Mouse (Mus musculus): ENCODE results near the gene Nsun5. TPM values are rescaled to one million over a fixed set of nuclear protein-coding genes. Genes with fewer than 3 reads are reported as not detected.

Nsun5 gene
- polyA plus RNA-seq, 1 experiment = 33.6 TPM

DNA sequence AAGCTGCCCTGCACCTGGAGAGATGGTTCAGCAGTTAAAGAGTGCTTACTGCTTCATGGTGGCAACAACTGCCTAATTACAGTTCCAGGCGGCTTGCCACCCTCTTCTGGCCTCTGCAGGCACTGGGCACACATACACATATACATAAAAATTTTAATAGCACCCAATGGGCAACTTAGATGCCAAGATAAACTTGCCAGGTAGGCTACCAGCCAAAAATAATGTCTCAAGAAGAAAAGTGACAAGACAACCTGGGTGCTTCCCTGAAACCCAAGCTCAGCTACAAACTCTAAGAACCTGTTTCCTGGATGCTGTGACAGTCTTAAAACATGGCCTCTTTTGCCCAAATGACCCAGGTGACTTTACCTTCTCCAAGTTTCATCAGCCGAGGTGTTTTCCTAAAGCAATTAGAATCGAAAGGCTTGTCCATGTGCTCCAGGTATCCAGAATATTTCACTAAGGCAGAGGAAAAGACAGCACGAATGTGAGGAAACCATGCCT, 22.2 kb upstream of the Nsun5 start:
- no peaks in the 10 kb centered on the region for H3K4me1 ChIP-seq (ENCODE audit: control insufficient read depth, insufficient read depth, low read length)
- H3K4me3 ChIP-seq (ENCODE audit: insufficient read depth, low read length) = no peak overlapping the region
- no peak for TF ChIP-seq CTCF (IDR thresholded peaks at IDR 0.05; ENCODE audit: extremely low read depth, insufficient read depth, low read length)
- TF ChIP-seq POLR2A (IDR thresholded peaks at IDR 0.05; ENCODE audit: extremely low read depth, insufficient read depth, low read length) = no peak
- no peak overlapping the region for H3K27ac ChIP-seq (ENCODE audit: insufficient read depth, low read length)

DNA sequence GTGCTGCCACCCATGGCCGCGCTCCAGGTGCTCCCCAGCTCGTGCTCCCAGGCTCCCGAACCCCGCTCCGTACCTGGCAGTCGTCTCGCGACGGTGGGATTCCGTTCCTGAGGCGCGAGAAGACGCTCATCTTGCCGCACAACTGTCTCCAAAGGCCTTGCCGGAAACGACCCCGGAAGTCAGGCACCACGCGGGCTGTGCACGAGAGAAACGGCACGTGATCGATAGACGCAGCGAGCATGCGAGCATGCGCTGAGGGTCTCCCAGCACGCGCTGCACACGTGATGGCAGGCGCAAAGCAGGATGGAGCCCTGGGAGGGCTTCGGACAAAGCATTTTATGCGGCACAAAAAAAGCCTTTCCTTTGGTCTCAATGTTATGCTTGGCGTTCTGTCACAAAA, 19.9 kb upstream of the Nsun5 start, which contains the start of gene Fkbp6:
Gene Fkbp6 (minus strand): TSS at position 183 of the 400 bp plus-strand sequence.
- TF ChIP-seq POLR2A (IDR thresholded peaks at IDR 0.05; ENCODE audit: extremely low read depth, insufficient read depth, low read length) (no peak), CTCF (IDR thresholded peaks at IDR 0.05; ENCODE audit: extremely low read depth, insufficient read depth, low read length) (no peak)
- Histone ChIP-seq H3K4me3 (ENCODE audit: insufficient read depth, low read length) (no peak within 1 kb of the TSS), H3K27ac (ENCODE audit: insufficient read depth, low read length) (no peak within 1 kb of the TSS), H3K4me1 (ENCODE audit: control insufficient read depth, insufficient read depth, low read length) (no peaks in the 10 kb centered on the region)

DNA sequence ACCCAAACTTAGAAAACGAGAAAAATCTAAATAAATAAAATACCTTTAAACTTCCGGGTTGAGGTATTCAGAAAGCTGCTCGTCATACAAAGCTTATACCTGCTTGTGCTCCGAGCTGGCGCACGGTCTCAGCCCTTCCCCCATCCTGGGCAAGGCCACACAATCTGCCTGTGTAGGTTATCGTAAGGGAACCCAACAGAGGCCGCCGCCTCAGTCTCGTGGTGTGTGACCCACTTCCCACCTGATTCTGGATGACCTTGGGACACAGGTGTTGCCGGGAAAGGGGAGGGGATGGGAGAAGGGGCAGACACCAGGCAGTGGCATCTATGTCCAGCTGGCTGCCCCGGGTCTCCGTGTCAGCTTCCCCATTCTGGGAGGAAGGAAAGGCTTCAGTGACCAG, 18.1 kb upstream of the Nsun5 start:
- H3K4me1 ChIP-seq (ENCODE audit: control insufficient read depth, insufficient read depth, low read length) = no peaks in the 10 kb centered on the region
- H3K27ac ChIP-seq (ENCODE audit: insufficient read depth, low read length) = no peak overlapping the region
- H3K4me3 ChIP-seq (ENCODE audit: insufficient read depth, low read length) = no peak overlapping the region
- TF ChIP-seq CTCF (IDR thresholded peaks at IDR 0.05; ENCODE audit: extremely low read depth, insufficient read depth, low read length) = no peak
- TF ChIP-seq POLR2A (IDR thresholded peaks at IDR 0.05; ENCODE audit: extremely low read depth, insufficient read depth, low read length) = no peak

DNA sequence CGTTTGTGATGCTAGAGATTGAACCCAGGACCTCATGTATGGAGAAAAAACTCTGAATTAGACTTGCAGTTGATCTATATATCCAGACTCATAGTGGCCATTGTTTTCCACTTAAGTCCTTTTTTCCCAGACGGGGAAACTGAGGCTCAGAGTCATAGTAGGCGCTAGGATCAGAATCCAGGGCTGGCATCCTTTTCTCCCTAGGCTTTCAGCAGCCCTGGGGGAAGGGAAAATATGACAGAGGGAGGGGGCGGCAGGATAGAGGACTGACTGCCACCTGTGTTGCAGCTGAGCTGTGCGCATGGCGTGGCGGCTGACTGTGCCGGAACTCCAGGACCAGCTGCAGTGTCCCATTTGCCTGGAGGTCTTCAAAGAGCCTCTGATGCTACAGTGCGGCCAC, 16.8 kb upstream of the Nsun5 start, which contains the start of gene Trim50:
Gene Trim50 (plus strand): TSS at position 301 of the 400 bp plus-strand sequence.
- Histone ChIP-seq H3K27ac (ENCODE audit: insufficient read depth, low read length) (no peak within 1 kb of the TSS), H3K4me3 (ENCODE audit: insufficient read depth, low read length) (no peak within 1 kb of the TSS), H3K4me1 (ENCODE audit: control insufficient read depth, insufficient read depth, low read length) (no peaks in the 10 kb centered on the region)
- no peak for TF ChIP-seq POLR2A (IDR thresholded peaks at IDR 0.05; ENCODE audit: extremely low read depth, insufficient read depth, low read length)
- no peak for TF ChIP-seq CTCF (IDR thresholded peaks at IDR 0.05; ENCODE audit: extremely low read depth, insufficient read depth, low read length)

DNA sequence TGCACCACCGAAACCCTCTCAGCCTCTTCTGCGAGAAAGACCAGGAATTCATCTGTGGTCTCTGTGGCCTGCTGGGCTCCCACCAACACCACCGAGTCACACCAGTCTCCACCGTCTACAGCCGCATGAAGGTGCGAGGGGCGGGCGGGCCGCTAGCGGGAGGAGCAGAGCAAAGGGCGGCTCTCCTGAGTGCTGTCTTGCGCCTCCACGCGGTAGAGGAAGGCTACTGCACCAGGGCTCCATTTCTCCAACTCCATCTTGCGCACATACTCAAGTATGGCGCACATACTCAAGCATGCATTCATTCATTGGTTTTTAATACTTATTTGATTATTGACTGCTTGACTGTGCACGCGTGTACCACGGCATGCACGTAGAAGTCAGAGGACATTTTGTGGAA, 16.2 kb upstream of the Nsun5 start:
- no peak for TF ChIP-seq POLR2A (IDR thresholded peaks at IDR 0.05; ENCODE audit: extremely low read depth, insufficient read depth, low read length)
- Histone ChIP-seq H3K4me3 (ENCODE audit: insufficient read depth, low read length) (no peak overlapping the region), H3K4me1 (ENCODE audit: control insufficient read depth, insufficient read depth, low read length) (no peaks in the 10 kb centered on the region)

DNA sequence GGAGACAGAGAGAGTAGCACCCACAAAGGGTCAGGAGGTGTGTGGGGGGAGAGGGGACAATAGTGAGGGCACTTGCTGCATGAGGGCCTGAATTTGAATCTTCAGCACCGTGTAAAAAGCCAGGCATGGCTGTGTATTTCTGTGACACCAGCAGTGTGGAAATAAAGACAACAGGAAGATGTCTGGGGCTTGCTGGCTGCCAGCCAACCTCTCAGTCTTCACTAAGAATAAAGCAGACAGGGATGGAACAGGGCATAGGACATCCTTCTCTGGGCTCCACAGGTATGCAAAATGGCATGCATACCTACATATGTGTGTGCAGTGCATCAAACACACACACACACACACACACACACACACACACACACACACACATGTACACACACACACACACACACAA, 13.7 kb upstream of the Nsun5 start:
- TF ChIP-seq POLR2A (IDR thresholded peaks at IDR 0.05; ENCODE audit: extremely low read depth, insufficient read depth, low read length) = no peak
- TF ChIP-seq CTCF (IDR thresholded peaks at IDR 0.05; ENCODE audit: extremely low read depth, insufficient read depth, low read length) = no peak
- no peaks in the 10 kb centered on the region for H3K4me1 ChIP-seq (ENCODE audit: control insufficient read depth, insufficient read depth, low read length)
- no peak overlapping the region for H3K4me3 ChIP-seq (ENCODE audit: insufficient read depth, low read length)
- no peak overlapping the region for H3K27ac ChIP-seq (ENCODE audit: insufficient read depth, low read length)

More for the DNA sequence above, 16.2 kb upstream of the Nsun5 start:
- no peak overlapping the region for H3K27ac ChIP-seq (ENCODE audit: insufficient read depth, low read length)

DNA sequence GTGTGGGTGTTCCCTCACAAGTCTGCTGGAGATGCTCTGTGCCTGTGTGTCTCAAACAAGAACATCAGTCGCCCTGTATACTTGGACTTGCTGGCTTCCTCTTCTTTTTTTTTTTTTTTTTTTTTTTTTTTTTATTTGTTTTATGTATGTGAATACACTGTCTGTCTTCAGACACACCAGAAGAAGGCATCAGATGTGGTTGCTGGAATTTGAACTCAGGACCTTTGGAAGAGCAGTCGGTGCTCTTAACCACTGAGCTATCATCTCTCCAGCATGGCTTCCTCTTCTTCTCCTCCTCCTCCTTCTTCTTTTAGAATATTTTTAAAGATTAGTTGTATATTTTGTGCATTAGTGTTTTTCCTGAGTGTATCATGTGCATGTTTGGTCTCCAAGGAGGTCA, 12.2 kb upstream of the Nsun5 start:
- TF ChIP-seq POLR2A (IDR thresholded peaks at IDR 0.05; ENCODE audit: extremely low read depth, insufficient read depth, low read length) (no peak), CTCF (IDR thresholded peaks at IDR 0.05; ENCODE audit: extremely low read depth, insufficient read depth, low read length) (no peak)
- H3K4me3 ChIP-seq (ENCODE audit: insufficient read depth, low read length) = no peak overlapping the region
- no peaks in the 10 kb centered on the region for H3K4me1 ChIP-seq (ENCODE audit: control insufficient read depth, insufficient read depth, low read length)
- no peak overlapping the region for H3K27ac ChIP-seq (ENCODE audit: insufficient read depth, low read length)

DNA sequence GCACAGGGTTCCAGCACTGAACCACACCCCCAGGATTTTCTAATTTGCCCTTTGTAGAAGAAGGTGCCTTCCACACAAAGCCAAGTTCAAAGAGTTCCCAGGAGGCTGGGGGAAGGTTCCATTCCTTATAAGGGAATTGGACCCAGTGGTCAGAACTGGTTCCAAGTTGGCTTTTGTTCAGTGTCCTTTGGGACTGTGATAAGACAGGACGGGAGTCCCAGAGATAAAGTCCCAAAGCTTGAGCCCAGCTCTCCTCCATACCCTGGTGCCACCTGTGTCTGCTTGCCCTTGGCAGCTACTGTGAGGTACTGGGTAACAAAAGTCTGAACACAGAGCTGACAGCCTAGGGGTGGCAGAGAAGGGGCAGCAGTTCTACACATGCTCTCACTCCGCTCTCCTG, 10.0 kb upstream of the Nsun5 start:
- H3K4me1 ChIP-seq (ENCODE audit: control insufficient read depth, insufficient read depth, low read length) = no peaks in the 10 kb centered on the region
- H3K4me3 ChIP-seq (ENCODE audit: insufficient read depth, low read length) = no peak overlapping the region
- no peak for TF ChIP-seq POLR2A (IDR thresholded peaks at IDR 0.05; ENCODE audit: extremely low read depth, insufficient read depth, low read length)
- no peak for TF ChIP-seq CTCF (IDR thresholded peaks at IDR 0.05; ENCODE audit: extremely low read depth, insufficient read depth, low read length)
- H3K27ac ChIP-seq (ENCODE audit: insufficient read depth, low read length) = no peak overlapping the region

DNA sequence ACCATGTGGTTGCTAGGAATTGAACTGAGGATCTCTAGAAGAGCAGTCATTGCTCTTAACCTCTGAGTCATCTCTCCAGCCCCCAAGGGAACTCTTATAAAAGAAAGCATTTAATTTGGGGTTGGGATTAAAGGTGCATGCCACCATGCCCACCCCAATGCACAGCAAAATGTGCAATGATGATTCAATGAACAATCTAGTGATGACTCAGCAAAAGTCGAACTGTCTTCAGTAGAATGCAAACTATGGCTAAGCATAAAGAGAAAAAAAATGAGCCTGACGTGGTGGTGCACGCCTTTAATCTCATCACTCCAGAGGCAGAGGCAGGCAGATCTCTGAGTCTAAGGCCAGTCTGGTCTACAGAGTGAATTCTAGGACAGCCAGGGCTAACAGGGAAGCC, 7.2 kb upstream of the Nsun5 start:
- H3K4me1 ChIP-seq (ENCODE audit: control insufficient read depth, insufficient read depth, low read length) = no peaks in the 10 kb centered on the region
- no peak overlapping the region for H3K27ac ChIP-seq (ENCODE audit: insufficient read depth, low read length)
- TF ChIP-seq POLR2A (IDR thresholded peaks at IDR 0.05; ENCODE audit: extremely low read depth, insufficient read depth, low read length) = no peak
- TF ChIP-seq CTCF (IDR thresholded peaks at IDR 0.05; ENCODE audit: extremely low read depth, insufficient read depth, low read length) = no peak
- no peak overlapping the region for H3K4me3 ChIP-seq (ENCODE audit: insufficient read depth, low read length)

DNA sequence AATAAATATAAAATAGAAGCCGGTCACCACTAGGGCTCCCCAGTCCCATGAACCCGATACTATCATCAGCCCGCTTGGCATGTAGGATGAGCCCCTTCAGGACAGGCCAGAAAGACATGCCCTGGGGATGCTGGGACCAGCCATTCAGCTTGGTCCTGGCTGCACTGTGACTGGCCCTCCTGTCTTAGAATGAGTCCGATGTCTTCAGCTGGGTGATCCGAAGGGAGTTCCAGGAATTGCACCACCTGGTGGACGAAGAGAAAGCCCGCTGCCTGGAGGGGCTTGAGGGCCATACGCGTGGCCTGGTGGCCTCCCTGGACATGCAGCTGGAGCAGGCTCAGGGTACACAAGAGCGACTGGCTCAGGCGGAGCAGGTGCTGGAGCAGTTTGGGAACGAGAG, 6.2 kb upstream of the Nsun5 start:
- no peak for TF ChIP-seq POLR2A (IDR thresholded peaks at IDR 0.05; ENCODE audit: extremely low read depth, insufficient read depth, low read length)
- TF ChIP-seq CTCF (IDR thresholded peaks at IDR 0.05; ENCODE audit: extremely low read depth, insufficient read depth, low read length) = peak; percentile 47
- no peak overlapping the region for H3K4me3 ChIP-seq (ENCODE audit: insufficient read depth, low read length)
- no peak overlapping the region for H3K27ac ChIP-seq (ENCODE audit: insufficient read depth, low read length)
- H3K4me1 ChIP-seq (ENCODE audit: control insufficient read depth, insufficient read depth, low read length) = no peaks in the 10 kb centered on the region
